Mouse (Mus musculus): ENCODE data around the gene Camta1. TPM values are rescaled to one million over a fixed set of nuclear protein-coding genes. Genes with fewer than 3 reads are reported as not detected.
A peak's percentile ranks its signal among the peaks of the same experiment; 100 is the strongest.

Camta1 gene
- polyA plus RNA-seq, 1 experiment from 2014 or later = 159 TPM

DNA sequence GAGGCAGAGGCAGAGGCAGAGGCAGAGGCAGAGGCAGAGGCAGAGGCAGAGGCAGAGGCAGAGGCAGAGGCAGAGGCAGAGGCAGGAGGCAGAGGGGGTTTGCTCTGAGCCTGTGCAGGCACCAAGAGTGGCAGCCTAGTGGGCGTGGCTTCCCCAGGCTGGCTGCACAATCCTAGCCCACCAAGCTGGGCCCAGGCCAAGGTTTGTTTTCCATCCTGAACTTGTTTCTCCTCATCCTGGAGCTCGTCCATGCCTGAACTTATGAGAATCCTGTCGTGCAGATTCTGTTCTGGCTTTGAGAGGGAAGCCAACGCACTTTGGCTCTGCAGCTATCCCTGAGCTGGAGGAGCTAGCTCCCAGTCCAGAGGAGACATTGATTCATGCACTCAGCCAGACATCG is 123.4 kb downstream of the Camta1 start:
- no peaks in the 10 kb centered on the region for H3K27me3 ChIP-seq (replicated peaks)
- H3K4me1 ChIP-seq (replicated peaks) = peaks cover 24% of the 10 kb centered on the region
- H3K9me3 ChIP-seq (replicated peaks) = no peaks in the 10 kb centered on the region
- no peaks in the 10 kb centered on the region for H3K36me3 ChIP-seq
- 60% methylated on average over 5 of the region's 5 CpGs for WGBS
- no peak overlapping the region for H3K4me3 ChIP-seq
- H3K4me2 ChIP-seq = no peak overlapping the region
- no peak overlapping the region for H3K9ac ChIP-seq
- H3K27ac ChIP-seq (ENCODE audit: poor library complexity, severe bottlenecking) = peak overlapping the region; percentile 42
- no peak for ATAC-seq (ENCODE audit: insufficient number of reproducible peaks, low FRiP score)

- no peaks in the 10 kb centered on the region for H3K36me3 ChIP-seq
- H3K27ac ChIP-seq (ENCODE audit: poor library complexity, severe bottlenecking) = no peak overlapping the region
- no peak for ATAC-seq (ENCODE audit: insufficient number of reproducible peaks, low FRiP score)
- H3K4me1 ChIP-seq (replicated peaks) = peaks cover 6% of the 10 kb centered on the region
- no peak overlapping the region for H3K4me3 ChIP-seq
- H3K9me3 ChIP-seq (replicated peaks) = no peaks in the 10 kb centered on the region
- H3K27me3 ChIP-seq (replicated peaks) = no peaks in the 10 kb centered on the region
- no peak overlapping the region for H3K9ac ChIP-seq
- 75% methylated on average over 10 of the region's 10 CpGs for WGBS
- no peak overlapping the region for H3K4me2 ChIP-seq
Observed at GRCm38 (mm10) chr4:151732668-151733067, 129.0 kb downstream of the Camta1 start.

GRCm38 (mm10) chr4:151730037-151730759 is 131.5 kb downstream of the Camta1 start:
- no peak overlapping the region for H3K9ac ChIP-seq
- no peak overlapping the region for H3K4me3 ChIP-seq
- H3K4me2 ChIP-seq = no peak overlapping the region
- H3K36me3 ChIP-seq = no peaks in the 10 kb centered on the region
- H3K27me3 ChIP-seq (replicated peaks) = no peaks in the 10 kb centered on the region
- WGBS = 44% methylated on average over 4 of the region's 4 CpGs
- peak; percentile 70; the same call in 1 of the 2 replicates for ATAC-seq (ENCODE audit: insufficient number of reproducible peaks, low FRiP score)
- peaks cover 6% of the 10 kb centered on the region for H3K4me1 ChIP-seq (replicated peaks)
- no peaks in the 10 kb centered on the region for H3K9me3 ChIP-seq (replicated peaks)
- no peak overlapping the region for H3K27ac ChIP-seq (ENCODE audit: poor library complexity, severe bottlenecking)

GRCm38 (mm10) chr4:151729116-151729515 is 132.6 kb downstream of the Camta1 start:
- H3K9me3 ChIP-seq (replicated peaks) = no peaks in the 10 kb centered on the region

DNA sequence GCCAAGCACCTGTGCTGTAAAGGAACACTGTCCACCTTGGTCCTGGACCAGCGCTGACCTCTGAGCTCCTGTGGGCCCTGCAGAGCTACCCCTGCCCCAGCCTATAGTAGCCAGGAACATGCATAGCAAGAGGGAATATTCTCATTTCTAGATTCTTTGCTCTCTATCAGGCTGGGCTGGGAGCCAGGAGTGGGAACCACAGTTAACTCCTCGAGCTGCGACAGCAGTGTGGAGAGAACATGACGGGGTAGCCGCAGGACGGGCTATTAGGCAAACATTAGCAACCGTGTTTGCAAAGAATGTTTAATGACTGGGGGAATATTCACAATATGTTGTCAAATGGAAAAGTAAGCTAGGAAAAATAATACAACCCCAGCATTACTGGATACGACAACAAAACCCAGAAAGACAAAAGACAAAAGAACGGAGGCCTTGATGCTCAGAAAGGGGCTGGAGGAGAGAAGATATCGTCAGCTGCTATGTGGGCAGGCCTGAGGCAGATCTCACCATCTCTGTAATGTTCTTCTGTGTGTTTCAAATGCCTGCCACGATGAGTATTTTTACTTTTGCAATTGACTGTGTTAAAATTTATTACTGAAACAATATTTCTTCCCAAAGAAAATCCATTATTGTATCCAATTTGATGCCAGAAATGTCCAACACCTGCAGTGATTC is 133.1 kb downstream of the Camta1 start:
- ATAC-seq (ENCODE audit: insufficient number of reproducible peaks, low FRiP score) = no peak
- Histone ChIP-seq H3K4me1 (replicated peaks) (peaks cover 6% of the 10 kb centered on the region), H3K27me3 (replicated peaks) (no peaks in the 10 kb centered on the region), H3K27ac (ENCODE audit: poor library complexity, severe bottlenecking) (no peak overlapping the region), H3K4me3 (no peak overlapping the region), H3K9ac (no peak overlapping the region), H3K36me3 (no peaks in the 10 kb centered on the region), H3K4me2 (no peak overlapping the region), H3K9me3 (replicated peaks) (no peaks in the 10 kb centered on the region)
- WGBS = 79% methylated on average over 11 of the region's 11 CpGs

More at GRCm38 (mm10) chr4:151729116-151729515, 132.6 kb downstream of the Camta1 start:
- H3K36me3 ChIP-seq = no peaks in the 10 kb centered on the region
- no peak overlapping the region for H3K4me2 ChIP-seq
- ATAC-seq (ENCODE audit: insufficient number of reproducible peaks, low FRiP score) = no peak
- H3K27ac ChIP-seq (ENCODE audit: poor library complexity, severe bottlenecking) = no peak overlapping the region
- no peak overlapping the region for H3K9ac ChIP-seq
- WGBS = 70% methylated on average over 4 of the region's 4 CpGs
- peaks cover 6% of the 10 kb centered on the region for H3K4me1 ChIP-seq (replicated peaks)
- no peaks in the 10 kb centered on the region for H3K27me3 ChIP-seq (replicated peaks)
- no peak overlapping the region for H3K4me3 ChIP-seq

GRCm38 (mm10) chr4:151726396-151726795 is 135.3 kb downstream of the Camta1 start:
- Histone ChIP-seq H3K9me3 (replicated peaks) (no peaks in the 10 kb centered on the region), H3K4me1 (replicated peaks) (peaks cover 6% of the 10 kb centered on the region), H3K9ac (no peak overlapping the region), H3K27ac (ENCODE audit: poor library complexity, severe bottlenecking) (no peak overlapping the region), H3K4me3 (no peak overlapping the region), H3K4me2 (no peak overlapping the region), H3K27me3 (replicated peaks) (no peaks in the 10 kb centered on the region), H3K36me3 (no peaks in the 10 kb centered on the region)
- ATAC-seq (ENCODE audit: insufficient number of reproducible peaks, low FRiP score) = no peak
- WGBS = 51% methylated on average over 2 of the region's 2 CpGs

DNA sequence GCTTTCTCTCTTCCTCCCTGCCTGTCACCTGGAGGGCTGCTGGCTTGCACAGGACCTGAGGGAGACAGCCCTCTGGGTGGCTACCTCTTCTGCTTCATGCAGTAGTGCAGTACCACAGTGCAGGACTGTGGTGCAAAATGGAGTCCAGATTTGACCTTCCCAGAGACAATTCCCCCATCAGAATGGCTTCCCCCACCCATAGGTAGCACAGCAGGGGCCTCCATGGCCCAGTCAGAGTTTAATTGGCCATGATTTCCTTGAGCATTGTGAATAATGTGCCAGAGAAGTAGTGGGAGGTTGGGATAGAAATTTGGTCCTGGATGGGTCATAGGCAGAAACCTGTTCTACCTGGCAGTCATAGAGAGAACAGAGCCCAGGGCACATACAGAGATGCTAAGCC is 136.8 kb downstream of the Camta1 start:
- no peak overlapping the region for H3K4me3 ChIP-seq
- H3K27me3 ChIP-seq (replicated peaks) = no peaks in the 10 kb centered on the region
- no peaks in the 10 kb centered on the region for H3K9me3 ChIP-seq (replicated peaks)
- H3K27ac ChIP-seq (ENCODE audit: poor library complexity, severe bottlenecking) = no peak overlapping the region
- no peaks in the 10 kb centered on the region for H3K36me3 ChIP-seq
- no peak overlapping the region for H3K9ac ChIP-seq
- ATAC-seq (ENCODE audit: insufficient number of reproducible peaks, low FRiP score) = no peak
- H3K4me2 ChIP-seq = no peak overlapping the region
- peaks cover 8% of the 10 kb centered on the region for H3K4me1 ChIP-seq (replicated peaks)

- Histone ChIP-seq H3K36me3 (no peaks in the 10 kb centered on the region), H3K4me1 (replicated peaks) (peaks cover 33% of the 10 kb centered on the region), H3K27me3 (replicated peaks) (no peaks in the 10 kb centered on the region), H3K27ac (ENCODE audit: poor library complexity, severe bottlenecking) (no peak overlapping the region), H3K9me3 (replicated peaks) (no peaks in the 10 kb centered on the region), H3K9ac (no peak overlapping the region), H3K4me3 (no peak overlapping the region), H3K4me2 (no peak overlapping the region)
- 68% methylated on average over 15 of the region's 15 CpGs for WGBS
- no peak for ATAC-seq (ENCODE audit: insufficient number of reproducible peaks, low FRiP score)
Observed at GRCm38 (mm10) chr4:151720722-151721467, 140.8 kb downstream of the Camta1 start.

GRCm38 (mm10) chr4:151718866-151719475 is 142.7 kb downstream of the Camta1 start:
- Histone ChIP-seq H3K36me3 (no peaks in the 10 kb centered on the region), H3K4me3 (no peak overlapping the region), H3K9ac (no peak overlapping the region), H3K4me2 (no peak overlapping the region), H3K27ac (ENCODE audit: poor library complexity, severe bottlenecking) (no peak overlapping the region), H3K9me3 (replicated peaks) (no peaks in the 10 kb centered on the region), H3K4me1 (replicated peaks) (peaks cover 33% of the 10 kb centered on the region), H3K27me3 (replicated peaks) (no peaks in the 10 kb centered on the region)
- WGBS = 46% methylated on average over 21 of the region's 21 CpGs
- ATAC-seq (ENCODE audit: insufficient number of reproducible peaks, low FRiP score) = no peak

- Histone ChIP-seq H3K9me3 (replicated peaks) (no peaks in the 10 kb centered on the region), H3K4me1 (replicated peaks) (peaks cover 33% of the 10 kb centered on the region), H3K4me3 (no peak overlapping the region), H3K4me2 (no peak overlapping the region), H3K27ac (ENCODE audit: poor library complexity, severe bottlenecking) (no peak overlapping the region), H3K9ac (no peak overlapping the region), H3K36me3 (no peaks in the 10 kb centered on the region), H3K27me3 (replicated peaks) (no peaks in the 10 kb centered on the region)
- WGBS = 62% methylated on average over 7 of the region's 7 CpGs
- ATAC-seq (ENCODE audit: insufficient number of reproducible peaks, low FRiP score) = no peak
Observed at GRCm38 (mm10) chr4:151717864-151718263, 143.8 kb downstream of the Camta1 start.

GRCm38 (mm10) chr4:151713714-151714113 is 148.0 kb downstream of the Camta1 start:
- H3K4me3 ChIP-seq = no peak overlapping the region
- H3K9ac ChIP-seq = no peak overlapping the region
- no peaks in the 10 kb centered on the region for H3K36me3 ChIP-seq
- ATAC-seq (ENCODE audit: insufficient number of reproducible peaks, low FRiP score) = no peak
- peaks cover 36% of the 10 kb centered on the region for H3K4me1 ChIP-seq (replicated peaks)
- H3K9me3 ChIP-seq (replicated peaks) = no peaks in the 10 kb centered on the region
- no peak overlapping the region for H3K27ac ChIP-seq (ENCODE audit: poor library complexity, severe bottlenecking)
- no peak overlapping the region for H3K4me2 ChIP-seq
- 74% methylated on average over 6 of the region's 6 CpGs for WGBS
- H3K27me3 ChIP-seq (replicated peaks) = no peaks in the 10 kb centered on the region

All from heart, embryonic 12.5 days (tissue).